Mouse (Mus musculus) kidney, postnatal 10 days (tissue): ENCODE measurements at regions not wholly inside any gene's neighbourhood (a gene's known extent, or its start where the extent isn't known, plus 50 kb on each side); places are given as distances from the start of the nearest gene placed in this dataset.

ENCODE experiments used
- DNase-seq: peaks from one replicate; pipeline ENCODE4 v3.0.0; 2021; ENCODE audit warnings: mixed read lengths

DNA sequence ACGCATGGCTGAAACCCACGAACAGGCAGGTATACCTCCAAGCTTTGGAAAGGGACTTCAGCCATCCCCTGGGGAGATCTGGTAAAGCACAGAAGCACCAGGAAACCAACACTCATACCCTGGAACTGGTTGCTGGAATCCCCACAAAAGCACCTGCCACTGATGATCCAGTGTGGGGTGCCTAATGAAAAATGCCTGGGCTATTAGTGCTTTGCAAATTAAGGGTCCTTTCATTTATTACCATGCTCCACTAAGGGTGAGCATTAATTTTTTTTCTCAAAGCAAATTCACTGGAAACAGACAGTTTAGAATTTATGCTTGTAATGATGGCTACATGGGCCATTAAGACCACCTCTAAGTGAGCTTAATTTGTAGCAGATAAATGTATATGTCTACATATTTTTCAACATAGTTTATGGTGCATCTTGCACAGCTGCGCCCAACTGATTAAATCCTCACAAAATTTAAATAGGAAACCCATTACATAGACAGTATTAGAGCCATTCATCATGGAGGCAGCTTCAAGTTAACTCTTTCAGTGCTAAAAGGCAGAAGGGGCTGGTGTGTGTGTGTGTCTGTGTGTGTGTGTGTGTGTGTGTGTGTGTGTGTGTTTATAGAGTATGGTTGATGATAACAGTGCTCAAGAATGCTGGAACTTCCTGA is 201.8 kb downstream of the Cbln1 start:
- DNase-seq, result no peak

DNA sequence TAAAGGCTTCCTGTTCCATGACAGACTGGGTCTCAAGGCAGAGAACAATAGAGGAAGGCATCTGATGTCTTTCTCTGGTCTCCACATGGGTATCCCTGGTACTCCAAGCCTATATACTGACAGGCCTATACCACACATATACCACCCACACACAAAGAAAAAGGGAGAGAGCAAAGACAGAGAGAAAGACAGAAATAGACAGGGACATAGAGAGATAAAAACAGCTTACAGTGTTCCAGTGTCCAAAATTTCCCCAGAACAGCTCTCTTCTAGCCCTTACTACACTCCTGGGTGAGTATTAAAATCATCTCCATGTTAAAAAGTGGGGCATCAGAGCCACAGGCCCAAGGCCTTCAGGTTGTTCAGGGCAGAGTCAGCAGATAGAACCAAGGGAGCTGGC is 204.2 kb downstream of the Cbln1 start:
- no peak for DNase-seq

DNA sequence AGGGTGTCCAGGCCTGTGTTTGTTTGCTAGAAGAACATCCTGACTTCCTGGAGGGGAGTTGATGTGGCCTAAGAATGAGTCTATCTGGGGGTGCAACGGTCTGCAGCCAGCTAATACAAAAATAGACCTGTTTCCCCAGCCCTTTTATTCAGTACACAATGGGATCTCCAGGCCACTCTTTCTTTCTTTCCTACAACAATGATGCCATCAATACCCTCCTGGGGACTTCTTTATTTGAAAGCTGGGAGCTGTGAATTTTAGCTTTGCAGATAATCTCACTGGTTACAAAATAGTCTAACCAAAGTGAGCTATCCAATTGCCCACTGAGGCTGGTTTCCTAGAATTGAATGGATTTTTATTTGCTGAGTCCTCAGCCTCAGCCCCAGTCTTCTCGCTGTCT is 207.4 kb downstream of the Cbln1 start:
- DNase-seq, result no peak

DNA sequence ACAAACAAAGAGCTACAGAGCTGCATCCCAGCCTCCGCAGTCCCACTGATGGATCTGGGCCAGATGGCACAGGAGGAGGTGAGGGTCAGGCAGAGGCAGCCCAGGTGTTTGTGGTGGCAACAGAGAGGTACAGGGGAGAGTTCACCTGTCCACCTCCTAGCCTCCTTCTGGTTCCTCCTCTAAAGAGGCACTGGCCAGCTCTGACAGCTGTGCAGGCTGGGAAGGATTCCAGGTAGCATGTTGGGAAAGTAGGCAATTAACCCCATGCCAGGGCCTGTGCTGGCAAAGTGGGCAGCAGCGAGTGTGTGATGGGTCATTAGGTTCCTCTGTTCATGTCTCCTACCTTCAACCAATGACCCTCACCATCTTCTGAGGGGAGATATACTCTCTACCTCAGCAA is 212.1 kb downstream of the Cbln1 start:
- no peak for DNase-seq

DNA sequence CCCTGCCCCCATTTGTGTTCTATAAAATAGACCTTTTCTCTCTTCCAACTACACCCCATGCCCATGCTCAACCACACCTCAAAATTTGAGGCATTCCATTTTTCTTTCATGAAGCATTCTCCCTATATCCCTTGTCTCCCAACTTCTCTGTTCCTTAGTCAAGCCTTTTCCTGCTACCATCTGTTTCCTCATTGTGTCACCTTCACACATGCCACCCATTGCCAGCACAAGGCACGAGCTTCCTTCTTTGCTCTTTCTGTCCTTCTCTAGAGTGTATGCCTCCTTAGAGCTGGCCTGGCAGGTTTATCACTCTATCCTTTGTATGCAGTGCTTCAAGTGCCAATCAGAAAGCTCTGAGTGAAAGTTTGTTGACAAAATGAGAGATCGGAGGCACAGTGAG is 229.7 kb downstream of the Cbln1 start:
- DNase-seq, result no peak

DNA sequence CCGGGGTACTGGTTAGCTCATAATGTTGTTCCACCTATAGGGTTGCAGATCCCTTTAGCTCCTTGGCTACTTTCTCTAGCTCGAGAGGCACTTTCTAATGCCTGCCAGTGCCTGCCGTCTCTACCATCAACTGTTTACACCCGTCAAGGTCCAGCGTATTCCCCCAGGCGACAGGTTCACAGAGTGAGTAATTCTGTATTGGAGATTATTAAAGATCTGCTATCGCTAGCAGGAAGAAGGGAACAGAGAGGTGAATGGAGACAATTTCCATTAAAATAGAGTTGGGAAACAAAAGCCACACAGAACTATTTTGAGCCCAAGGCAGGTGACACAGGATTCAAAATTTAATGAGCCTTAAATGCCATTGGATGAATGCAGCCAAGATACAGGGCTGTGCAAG is 235.2 kb downstream of the Cbln1 start:
- DNase-seq, result no peak

DNA sequence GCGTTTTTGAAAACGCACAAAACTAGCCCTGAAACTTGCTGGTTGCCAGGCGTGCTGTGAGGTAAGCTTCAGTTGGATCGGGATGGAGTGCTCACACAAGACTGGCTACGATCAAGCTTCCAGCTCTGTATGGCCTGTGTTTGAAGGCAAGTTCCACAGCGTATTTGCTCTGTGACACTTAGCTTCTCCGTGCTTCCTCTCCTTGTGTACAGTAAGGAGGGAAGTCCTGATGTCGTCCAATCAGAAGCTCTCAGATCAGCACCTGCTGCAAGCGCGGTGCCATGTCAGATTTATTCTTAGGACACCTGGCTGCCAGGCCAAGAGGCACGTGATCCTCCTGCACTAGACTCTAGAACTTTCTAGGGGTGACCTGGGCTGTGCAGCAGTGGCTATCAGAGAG is 236.0 kb downstream of the Cbln1 start:
- DNase-seq, result no peak

DNA sequence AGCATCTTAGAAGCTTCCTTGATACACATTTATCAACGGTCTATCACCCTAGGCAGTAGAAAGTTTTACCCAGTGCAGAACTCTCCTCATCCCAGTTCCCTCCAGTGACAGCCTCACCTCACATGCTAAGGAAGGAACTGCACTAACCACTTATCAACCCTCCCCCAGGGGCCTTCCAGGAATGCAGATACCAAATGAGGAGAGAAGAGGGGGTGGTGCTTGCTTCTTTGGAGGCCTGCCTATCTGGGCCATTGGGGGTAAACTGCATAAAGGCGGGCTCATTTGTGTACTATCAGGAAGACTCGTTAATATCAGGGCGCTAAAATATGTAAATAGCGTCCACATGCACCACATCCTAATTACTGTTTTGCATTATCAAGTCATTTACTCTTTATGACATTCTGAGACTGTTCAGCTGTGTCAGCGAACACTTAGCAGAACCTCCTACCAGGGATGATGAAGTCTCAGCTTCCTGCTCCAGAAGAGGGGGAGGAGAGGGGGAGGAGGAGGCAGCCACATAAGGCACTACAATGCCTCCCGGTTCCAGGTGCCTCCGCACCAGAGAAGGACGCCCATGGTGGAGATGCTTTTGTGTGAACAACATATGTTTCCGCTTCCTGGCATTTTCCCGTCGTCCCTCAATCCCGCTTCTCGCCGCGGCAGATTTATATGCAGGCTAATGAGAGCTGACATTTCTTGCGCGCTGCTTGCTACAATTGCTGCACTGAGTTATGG is 236.9 kb downstream of the Cbln1 start:
- peak; percentile 41 for DNase-seq

DNA sequence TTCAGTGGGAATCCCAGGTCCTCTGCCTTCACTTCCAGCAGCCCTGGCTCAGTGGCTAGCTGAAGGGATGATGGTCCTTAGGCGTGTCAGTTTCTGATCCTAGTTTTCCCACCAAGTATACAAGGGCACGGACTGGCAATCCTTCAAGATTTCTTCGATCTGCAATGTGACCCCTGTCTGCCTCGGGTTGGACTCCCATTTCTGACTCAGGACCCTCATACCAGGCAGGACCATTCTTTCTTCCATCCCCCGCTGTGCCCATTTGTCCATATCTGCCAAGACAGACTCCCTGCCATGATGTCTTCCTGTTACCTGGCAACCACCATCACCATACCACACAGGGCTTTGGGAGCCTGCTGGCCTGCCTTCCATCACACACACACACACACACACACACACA is 238.1 kb downstream of the Cbln1 start:
- no peak for DNase-seq

DNA sequence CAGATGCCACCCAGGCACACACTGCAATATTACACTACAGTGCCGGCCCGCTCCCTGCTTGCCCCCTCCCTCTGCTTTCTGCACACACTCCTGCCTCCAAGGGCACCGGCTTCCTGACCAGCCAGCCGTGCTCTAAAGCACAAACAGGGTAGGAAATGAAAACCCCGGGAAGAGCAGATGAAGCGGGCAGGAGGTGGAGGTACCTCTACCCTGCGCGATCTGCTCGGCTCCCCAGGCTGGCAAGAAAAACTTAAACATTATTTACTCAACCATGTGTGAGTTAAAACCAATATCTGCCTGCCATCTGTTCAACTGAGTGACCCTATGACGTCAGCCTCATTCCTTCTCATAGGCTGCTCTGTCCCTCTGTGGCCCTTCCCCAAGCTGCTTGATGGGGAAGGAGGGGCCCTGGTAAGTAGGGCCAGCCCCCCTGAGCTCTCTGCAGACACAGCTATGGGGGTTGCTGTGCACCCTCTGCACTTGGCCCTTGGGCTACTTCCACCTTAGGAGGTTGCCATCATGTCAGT is 238.5 kb downstream of the Cbln1 start:
- DNase-seq, result no peak

DNA sequence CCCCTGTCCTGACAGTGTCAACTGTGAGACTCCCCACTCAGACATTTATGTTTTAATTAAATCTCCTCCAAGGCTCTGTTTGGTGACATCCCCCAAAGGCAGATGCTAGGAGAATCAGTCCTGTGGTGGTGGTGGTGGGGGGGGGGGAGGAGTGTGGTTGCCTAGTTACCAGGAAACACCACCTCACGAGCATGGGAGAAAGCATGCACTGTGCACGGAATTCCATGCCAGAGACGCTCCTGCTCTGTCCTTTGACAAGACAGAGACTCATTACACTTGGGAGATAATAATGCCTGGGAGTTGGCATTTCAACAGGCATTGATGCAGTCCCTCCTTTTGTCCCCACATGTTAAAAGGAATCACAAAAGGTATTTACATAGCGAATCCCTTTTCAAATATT is 240.6 kb downstream of the Cbln1 start:
- DNase-seq, result no peak

DNA sequence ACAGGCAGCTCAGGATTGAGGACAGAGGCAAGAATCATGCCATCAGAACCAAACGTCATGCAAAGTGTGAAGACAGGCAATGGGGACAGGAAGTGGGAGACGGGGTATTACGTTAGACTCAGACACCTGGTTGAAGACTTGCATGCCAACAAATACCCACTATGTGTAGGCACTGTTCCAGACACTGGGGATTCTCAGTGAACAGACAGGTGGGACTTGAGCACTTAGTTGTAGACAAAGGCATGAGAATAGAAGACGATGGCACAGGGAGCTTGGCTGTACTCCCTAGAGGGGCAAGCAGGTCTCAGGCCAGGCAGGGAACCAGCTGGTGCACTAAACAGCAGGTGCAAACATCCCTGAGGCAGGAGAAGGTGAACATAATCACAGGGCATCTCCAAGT is 242.3 kb downstream of the Cbln1 start:
- DNase-seq, result no peak

DNA sequence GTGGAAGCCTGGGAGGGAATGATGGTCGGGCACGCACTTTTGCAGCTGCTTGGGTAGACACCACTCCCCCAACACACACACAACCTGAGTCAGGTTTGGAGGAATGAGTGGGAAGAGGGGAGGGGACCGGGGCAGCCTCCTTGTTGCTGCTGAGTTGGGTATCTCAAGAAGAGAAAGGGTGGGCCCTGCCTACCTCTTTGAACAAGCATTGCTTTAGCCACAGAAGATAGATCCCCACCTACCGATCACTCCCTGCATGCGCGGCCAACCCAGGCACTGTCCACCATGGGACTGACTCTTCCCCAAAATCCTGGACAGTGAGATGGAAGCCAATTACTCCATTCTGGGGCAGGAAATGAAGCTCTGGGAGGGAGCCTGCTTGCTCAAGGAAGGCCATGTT is 243.2 kb downstream of the Cbln1 start:
- DNase-seq, result no peak

DNA sequence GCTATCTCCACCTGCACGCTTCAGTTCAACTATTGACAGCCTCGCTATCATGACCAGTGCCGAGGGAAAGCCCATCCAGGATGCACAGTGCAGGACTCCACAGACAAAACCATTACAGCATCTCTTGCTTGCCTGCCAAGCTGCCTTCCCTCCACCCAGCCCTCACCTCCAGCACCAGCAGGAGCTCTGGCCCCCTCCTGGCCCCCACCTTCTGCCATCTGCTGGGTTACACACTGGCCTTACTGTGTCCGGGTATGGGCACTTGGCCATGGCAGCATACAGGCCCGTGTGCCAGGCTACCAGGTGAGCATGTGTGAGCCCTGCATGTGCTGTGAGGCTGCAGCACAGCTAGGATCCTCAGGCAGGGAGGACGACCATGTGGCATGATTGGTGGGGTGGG is 243.6 kb downstream of the Cbln1 start:
- no peak for DNase-seq

DNA sequence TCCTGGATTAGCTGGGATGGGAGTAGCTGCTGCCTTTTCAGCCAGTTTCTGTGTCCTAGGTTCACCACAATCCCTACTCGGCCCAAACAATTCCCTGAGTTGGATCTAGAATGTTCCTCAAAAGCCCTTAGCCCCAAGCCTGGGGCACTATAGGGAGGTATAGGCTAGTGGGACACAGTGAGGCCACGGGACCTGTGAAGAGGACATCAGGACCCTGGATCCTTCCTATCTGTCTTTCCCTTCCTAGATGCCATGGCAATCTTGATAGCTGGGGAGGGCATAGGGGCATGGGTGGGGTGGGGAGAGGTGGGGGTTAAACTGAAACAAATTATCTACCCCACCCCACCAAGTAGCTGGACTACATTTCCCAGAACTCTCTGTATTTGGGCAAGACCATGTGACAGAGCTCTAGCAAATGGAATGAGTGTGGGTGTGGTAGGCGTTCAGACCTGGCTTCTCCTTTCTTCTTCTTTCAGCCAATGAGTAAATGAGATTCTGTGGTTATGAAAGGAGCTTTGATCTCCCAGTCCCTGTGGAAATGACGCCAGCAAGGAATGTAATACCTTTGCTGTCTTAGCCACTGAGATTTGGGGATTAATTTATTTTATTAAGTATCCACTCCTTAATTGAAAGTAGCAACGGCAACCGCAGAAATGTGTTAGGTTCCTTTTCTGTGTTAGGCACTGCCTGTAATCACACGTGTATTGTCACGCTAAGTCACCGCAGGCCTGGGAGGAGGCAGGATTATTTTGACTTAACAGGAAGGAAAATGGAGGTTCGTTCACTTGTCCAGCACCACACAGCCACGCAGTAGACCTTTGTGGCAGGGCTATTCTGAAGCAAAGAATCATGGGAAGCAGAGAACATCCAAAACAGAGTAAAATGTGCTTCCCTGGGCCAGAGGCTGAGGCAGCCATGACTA is 246.6 kb downstream of the Cbln1 start:
- DNase-seq, result no peak

DNA sequence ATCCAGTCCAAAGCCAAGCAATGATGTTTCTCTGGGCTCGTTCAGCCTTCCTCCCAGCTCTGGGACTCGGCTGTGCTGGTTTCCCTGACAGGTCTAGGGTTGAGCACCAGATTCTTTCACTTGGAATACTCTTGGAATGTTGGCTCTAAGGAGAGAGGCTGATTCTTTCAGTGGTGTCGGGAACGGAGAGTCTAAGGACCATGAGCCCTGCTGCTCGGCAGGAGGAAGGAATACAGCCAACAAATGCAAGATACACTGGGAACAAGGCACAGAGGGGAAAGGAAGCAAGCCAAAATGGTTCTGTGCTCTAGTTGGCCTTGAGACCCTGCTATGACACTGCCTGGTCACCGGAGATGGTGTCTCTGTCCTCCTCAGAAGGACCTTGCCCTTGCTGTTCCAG is 251.8 kb downstream of the Cbln1 start:
- DNase-seq, result no peak

DNA sequence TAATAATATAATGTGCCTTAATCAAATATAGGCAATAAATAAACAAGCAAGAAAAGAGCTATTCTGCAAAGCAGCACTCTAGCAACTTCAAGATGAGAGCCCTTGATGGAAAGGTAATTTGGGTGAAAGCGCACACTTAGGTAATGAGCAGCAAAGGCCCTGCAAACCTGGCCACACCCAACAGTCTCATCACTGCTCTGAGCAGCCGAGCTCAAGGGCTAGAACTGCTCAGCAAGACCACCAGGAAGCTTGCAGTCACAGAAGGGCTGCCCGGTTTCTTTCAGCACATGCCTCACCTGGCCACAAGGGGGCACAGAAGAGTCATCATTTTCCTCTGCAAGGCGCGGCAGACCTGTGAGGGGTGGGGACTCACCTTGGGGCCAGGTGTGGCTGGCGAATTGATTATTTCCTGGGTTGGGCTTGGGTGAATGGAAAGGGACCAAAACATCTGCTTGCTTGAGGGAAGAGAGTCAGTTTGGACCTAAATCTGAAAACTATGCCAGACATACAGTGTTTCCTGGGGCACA is 253.4 kb downstream of the Cbln1 start:
- peak; percentile 51 for DNase-seq

DNA sequence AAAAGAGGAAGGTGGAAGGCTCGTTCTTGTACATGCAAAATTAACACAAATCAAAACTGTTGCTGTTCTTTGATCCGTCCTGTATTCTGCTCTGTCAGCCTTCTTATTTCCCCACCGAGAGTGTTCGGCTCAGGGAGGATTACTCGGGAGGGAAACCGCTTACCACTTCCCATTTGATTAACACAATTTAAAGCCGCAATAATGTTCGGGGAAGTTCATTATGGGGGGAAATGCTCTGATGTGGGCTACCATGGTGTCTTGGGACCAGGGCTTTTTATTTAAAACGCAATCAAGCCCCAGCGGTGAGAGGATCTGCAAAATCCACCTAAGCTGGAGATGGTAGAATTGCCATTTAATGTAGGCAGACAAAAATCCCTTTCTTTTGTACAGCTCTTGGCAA is 257.4 kb downstream of the Cbln1 start:
- no peak for DNase-seq

DNA sequence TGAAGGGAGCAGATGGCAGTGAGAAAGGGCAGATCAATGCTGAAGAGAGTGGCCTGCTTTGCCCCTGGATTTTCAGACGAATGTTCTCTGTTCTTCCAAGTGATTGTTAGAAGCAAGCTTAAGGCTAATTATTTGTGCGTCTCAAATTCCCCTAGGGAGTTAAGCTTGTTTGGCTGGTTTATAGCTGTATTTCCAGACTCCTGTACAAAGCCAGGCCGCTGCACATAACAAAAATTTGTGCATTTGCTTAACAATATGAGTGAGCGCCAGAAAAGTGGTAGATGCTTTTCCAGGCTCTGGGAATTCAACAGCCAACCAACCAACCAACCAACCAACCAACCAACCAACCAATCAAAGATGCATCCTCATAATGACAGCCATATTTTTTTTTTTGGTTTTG is 261.9 kb downstream of the Cbln1 start:
- no peak for DNase-seq

DNA sequence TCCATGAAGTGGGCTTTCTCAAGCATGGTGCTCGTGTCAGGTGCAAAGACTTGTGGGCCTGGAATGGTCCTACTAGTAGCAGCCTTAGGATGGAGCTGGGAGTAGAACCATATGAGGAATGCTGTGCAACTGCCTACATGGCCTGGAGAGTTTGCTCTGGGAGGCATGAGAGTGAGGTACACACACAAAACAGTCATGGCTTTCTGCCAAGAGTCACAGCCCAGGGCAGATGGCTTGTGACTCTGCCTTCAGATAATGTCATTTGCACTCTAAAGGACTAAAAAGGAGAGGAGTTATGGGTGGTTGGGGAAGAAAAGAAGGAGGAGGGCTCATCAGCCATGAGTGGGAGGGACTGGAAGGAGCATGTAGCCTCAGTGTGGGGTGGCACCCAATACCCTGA is 263.1 kb downstream of the Cbln1 start:
- DNase-seq, result no peak

DNA sequence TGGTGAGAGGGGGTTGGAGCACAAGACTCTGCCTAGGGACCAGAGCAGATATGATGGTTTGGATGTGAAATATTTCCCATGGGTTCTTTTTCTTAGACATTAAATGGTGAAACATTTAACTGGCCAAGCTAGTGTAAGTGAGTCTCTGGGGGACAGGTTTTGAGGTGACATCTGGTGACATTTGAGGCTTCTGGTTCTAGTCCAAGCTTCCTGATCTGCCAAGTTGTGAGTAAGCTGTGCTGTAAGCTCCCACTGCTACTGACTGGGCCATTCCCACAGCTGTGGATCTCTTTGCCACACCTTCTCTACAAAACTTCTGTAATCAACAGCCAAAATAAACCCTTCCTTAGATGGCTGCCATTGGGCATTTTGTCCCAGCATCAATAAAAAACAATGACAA is 264.4 kb downstream of the Cbln1 start:
- DNase-seq, result no peak

DNA sequence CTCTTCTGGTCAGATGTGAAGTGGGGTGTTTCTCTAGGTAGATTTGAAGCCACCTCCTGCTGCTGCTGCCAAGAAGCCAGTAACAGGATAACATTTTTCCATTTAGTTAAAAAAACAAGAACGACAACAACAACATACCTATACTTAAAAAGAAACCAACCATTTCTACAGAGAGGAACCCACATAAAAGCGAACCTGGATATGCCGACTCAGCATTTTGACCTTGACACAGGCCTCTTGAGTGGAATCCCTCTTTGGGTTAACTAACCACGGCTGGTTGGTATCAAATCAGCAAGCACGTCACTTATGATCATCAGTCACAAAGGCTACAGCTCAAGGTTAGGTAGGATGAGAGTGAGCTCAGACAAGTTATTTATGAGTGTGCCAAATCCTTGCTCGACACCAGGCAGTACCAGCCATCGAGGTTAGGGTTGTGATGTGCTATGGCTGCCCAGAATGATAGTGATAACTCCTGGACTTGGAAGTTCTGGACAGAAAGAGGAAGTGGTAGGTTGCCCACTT is 269.7 kb downstream of the Cbln1 start:
- DNase-seq, result no peak
